Mouse (Mus musculus): ENCODE results near the gene Exoc7.

DNA sequence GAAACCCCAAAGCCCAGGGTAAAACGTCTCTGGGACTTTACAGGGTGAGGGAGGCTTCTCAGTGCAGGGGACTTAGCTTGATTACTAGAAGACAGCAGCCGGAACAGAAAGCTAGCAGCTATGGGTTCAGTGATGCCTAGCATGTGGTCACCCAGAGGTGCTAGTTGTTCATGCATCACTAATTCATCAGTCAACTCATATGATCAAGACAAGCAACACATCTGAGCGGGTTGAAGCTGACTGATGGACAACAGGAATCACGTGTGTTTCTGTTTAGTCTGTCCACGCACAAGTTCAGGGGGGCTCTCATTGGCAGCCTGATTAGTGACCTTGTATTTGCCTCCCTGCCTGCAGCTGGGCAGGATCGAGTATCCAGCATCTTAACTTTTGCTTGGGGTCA lies 23.1 kb downstream of the Exoc7 start:
- TF ChIP-seq CTCF (IDR thresholded peaks at IDR 0.05; ENCODE audit: low read depth) (no peak), EP300 (IDR thresholded peaks at IDR 0.05; ENCODE audit: low read depth) (no peak)

All from heart, postnatal 0 days (tissue).